Mouse (Mus musculus): ENCODE measurements around the gene Gm7029. TPM values are rescaled to one million over a fixed set of nuclear protein-coding genes. Genes with fewer than 3 reads are reported as not detected.

Gene Gm7029
- polyA plus RNA-seq, 1 experiment, result not detected

Other genes with a start within 250 kb of the Gm7029 start
- 31.2 and 31.4 TPM in 2 replicates for gene Zfp414, start 244.7 kb upstream of the Gm7029 start, polyA plus RNA-seq (2012; rRNA removed)
- 1.5 and 1.7 TPM in 2 replicates for gene Pram1, start 235.8 kb upstream of the Gm7029 start, polyA plus RNA-seq (2012; rRNA removed)
- 49.2 and 52.1 TPM in 2 replicates for gene Hnrnpm, start 187.0 kb upstream of the Gm7029 start, polyA plus RNA-seq (2012; rRNA removed)
- gene March2, start 155.2 kb upstream of the Gm7029 start, polyA plus RNA-seq (2012; rRNA removed), result 53.8 and 55.5 TPM in 2 replicates
- 268 and 292 TPM in 2 replicates for gene Rab11b, start 113.3 kb upstream of the Gm7029 start, polyA plus RNA-seq (2012; rRNA removed)
- 21.9 and 75.2 TPM in 2 replicates for gene Angptl4, start 92.0 kb upstream of the Gm7029 start, polyA plus RNA-seq (2012; rRNA removed)
- gene Kank3, start 63.3 kb upstream of the Gm7029 start, polyA plus RNA-seq (2012; rRNA removed), result 19.7 and 22.0 TPM in 2 replicates
- 844 and 888 TPM in 2 replicates for gene Rps28, start 49.3 kb upstream of the Gm7029 start, polyA plus RNA-seq (2012; rRNA removed)
- gene Ndufa7, start 49.3 kb upstream of the Gm7029 start, polyA plus RNA-seq (2012; rRNA removed), result 365 and 370 TPM in 2 replicates
- 22.0 and 27.3 TPM in 2 replicates for gene Cd320, start 30.7 kb upstream of the Gm7029 start, polyA plus RNA-seq (2012; rRNA removed)
- gene Kifc1, start 16.8 kb downstream of the Gm7029 start, polyA plus RNA-seq (2012; rRNA removed), result 17.1 and 17.6 TPM in 2 replicates
- gene Platr17, start 31.3 kb downstream of the Gm7029 start, polyA plus RNA-seq (2012; rRNA removed), result 0.67 TPM in 1 of 2 replicates, not detected in the other
- 34.1 and 41.0 TPM in 2 replicates for gene Daxx, start 35.6 kb downstream of the Gm7029 start, polyA plus RNA-seq (2012; rRNA removed)
- gene Tapbp, start 42.1 kb downstream of the Gm7029 start, polyA plus RNA-seq (2012; rRNA removed), result 203 and 264 TPM in 2 replicates
- 37.1 and 49.3 TPM in 2 replicates for gene Zbtb22, start 42.1 kb downstream of the Gm7029 start, polyA plus RNA-seq (2012; rRNA removed)
- gene Rgl2, start 55.7 kb downstream of the Gm7029 start, polyA plus RNA-seq (2012; rRNA removed), result 46.1 and 63.1 TPM in 2 replicates
- gene Pfdn6, start 66.5 kb downstream of the Gm7029 start, polyA plus RNA-seq (2012; rRNA removed), result 28.6 and 35.4 TPM in 2 replicates
- 19.1 and 23.6 TPM in 2 replicates for gene Wdr46, start 66.8 kb downstream of the Gm7029 start, polyA plus RNA-seq (2012; rRNA removed)
- gene B3galt4, start 77.7 kb downstream of the Gm7029 start, polyA plus RNA-seq (2012; rRNA removed), result 15.6 and 19.8 TPM in 2 replicates
- 44.6 and 59.1 TPM in 2 replicates for gene Vps52, start 82.0 kb downstream of the Gm7029 start, polyA plus RNA-seq (2012; rRNA removed)
- gene Rps18, start 82.2 kb downstream of the Gm7029 start, polyA plus RNA-seq (2012; rRNA removed), result 617 and 700 TPM in 2 replicates
- 5,020 and 5,402 TPM in 2 replicates for gene H2-K1, start 126.5 kb downstream of the Gm7029 start, polyA plus RNA-seq (2012; rRNA removed)
- 17.0 and 21.3 TPM in 2 replicates for gene Ring1, start 150.8 kb downstream of the Gm7029 start, polyA plus RNA-seq (2012; rRNA removed)
- 43.2 and 48.6 TPM in 2 replicates for gene H2-Ke6, start 154.2 kb downstream of the Gm7029 start, polyA plus RNA-seq (2012; rRNA removed)
- gene Slc39a7, start 157.8 kb downstream of the Gm7029 start, polyA plus RNA-seq (2012; rRNA removed), result 129 and 133 TPM in 2 replicates
- 41.6 and 49.9 TPM in 2 replicates for gene Rxrb, start 158.0 kb downstream of the Gm7029 start, polyA plus RNA-seq (2012; rRNA removed)
- 0.60 and 0.95 TPM in 2 replicates for gene Col11a2, start 165.6 kb downstream of the Gm7029 start, polyA plus RNA-seq (2012; rRNA removed)
- 16.5 and 21.5 TPM in 2 replicates for gene H2-Oa, start 218.5 kb downstream of the Gm7029 start, polyA plus RNA-seq (2012; rRNA removed)
- gene H2-DMa, start 245.7 kb downstream of the Gm7029 start, polyA plus RNA-seq (2012; rRNA removed), result 218 and 235 TPM in 2 replicates
- gene Brd2, start 248.8 kb downstream of the Gm7029 start, polyA plus RNA-seq (2012; rRNA removed), result 85.8 and 92.2 TPM in 2 replicates

Data from large intestine, adult 2 months (tissue).